Mouse (Mus musculus) embryonic facial prominence, embryonic 10.5 days (tissue): ENCODE results near the gene Rpl9-ps1. TPM values are rescaled to one million over a fixed set of nuclear protein-coding genes. Genes with fewer than 3 reads are reported as not detected.

Experiments used
- DNase-seq: peaks from one replicate; pipeline ENCODE4 v3.0.0-alpha.2; 2017; ENCODE audit warnings: low spot score
- H3K27ac ChIP-seq: fragments of 300-500 bp; sonication (generic); replicated peaks from 2 replicates; pipeline ENCODE4 v1.5.1; 2016; ENCODE audit warnings: mild to moderate bottlenecking
- H3K27me3 ChIP-seq: fragments of 300-500 bp; sonication (generic); replicated peaks from 2 replicates; pipeline ENCODE4 v1.6.1; 2016; ENCODE audit warnings: low read depth, mild to moderate bottlenecking; ENCODE audit not compliant: poor library complexity, severe bottlenecking
- H3K36me3 ChIP-seq: fragments of 300-500 bp; sonication (generic); replicated peaks from 2 replicates; pipeline ENCODE4 v1.6.1; 2016; ENCODE audit warnings: mild to moderate bottlenecking, moderate library complexity
- H3K4me1 ChIP-seq: fragments of 300-500 bp; sonication (generic); 2 replicates; pipeline ENCODE4 v1.6.1; 2016
- H3K4me3 ChIP-seq: fragments of 300-500 bp; sonication (generic); 2 replicates; pipeline ENCODE4 v1.5.1; 2016; ENCODE audit warnings: mild to moderate bottlenecking, moderate library complexity
- H3K9me3 ChIP-seq: fragments of 300-500 bp; sonication (generic); 2 replicates; pipeline ENCODE4 v1.6.1; 2016; ENCODE audit warnings: mild to moderate bottlenecking
- WGBS: fragments of 180-500 bp; shearing (Covaris S2); methylation state at CpG from one replicate; pipeline ENCODE4 v1.1.7; 2016; 5-methylcytosine and 5-hydroxymethylcytosine counted together
- polyA plus RNA-seq: library from polyadenylated mRNA; unstranded; fragments of >200 nt; fragmentation: Nextera tagmentation; extraction: Ambion mirVana; gene quantifications from 2 replicates; pipeline ENCODE4 v1.2.1, GENCODE M21; 2016

The Rpl9-ps1 gene
- polyA plus RNA-seq, 1 experiment from 2014 or later, result not detected

- Histone ChIP-seq H3K9me3 (no peaks in the 10 kb centered on the region), H3K27me3 (no peaks in the 10 kb centered on the region), H3K4me1 (no peaks in the 10 kb centered on the region), H3K4me3 (no peak overlapping the region), H3K36me3 (no peaks in the 10 kb centered on the region), H3K27ac (no peak overlapping the region)
- WGBS, result 75% methylated on average over 2 of the region's 2 CpGs
- no peak for DNase-seq
Measured at GRCm38 (mm10) chr11:83610900-83611299, 34.5 kb downstream of the Rpl9-ps1 start.

GRCm38 (mm10) chr11:83606396-83606795 lies 39.0 kb downstream of the Rpl9-ps1 start:
- Histone ChIP-seq H3K36me3 (no peaks in the 10 kb centered on the region), H3K4me3 (no peak overlapping the region), H3K27me3 (no peaks in the 10 kb centered on the region), H3K27ac (no peak overlapping the region), H3K9me3 (no peaks in the 10 kb centered on the region), H3K4me1 (no peaks in the 10 kb centered on the region)
- DNase-seq, result no peak
- WGBS, result 60% methylated on average over 1 of the region's 1 CpGs

GRCm38 (mm10) chr11:83605535-83605934 lies 39.9 kb downstream of the Rpl9-ps1 start:
- no peaks in the 10 kb centered on the region for H3K4me1 ChIP-seq
- H3K9me3 ChIP-seq, result no peaks in the 10 kb centered on the region
- no peaks in the 10 kb centered on the region for H3K27me3 ChIP-seq
- DNase-seq, result no peak
- no peaks in the 10 kb centered on the region for H3K36me3 ChIP-seq
- no peak overlapping the region for H3K4me3 ChIP-seq
- 89% methylated on average over 3 of the region's 3 CpGs for WGBS
- no peak overlapping the region for H3K27ac ChIP-seq

- H3K27ac ChIP-seq, result no peak overlapping the region
- no peak for DNase-seq
- WGBS, result 86% methylated on average over 4 of the region's 4 CpGs
Measured at GRCm38 (mm10) chr11:83604698-83605097, 40.7 kb downstream of the Rpl9-ps1 start.

GRCm38 (mm10) chr11:83603399-83603798 lies 42.0 kb downstream of the Rpl9-ps1 start:
- DNase-seq, result no peak
- Histone ChIP-seq H3K4me3 (no peak overlapping the region), H3K27ac (no peak overlapping the region), H3K36me3 (no peaks in the 10 kb centered on the region), H3K27me3 (no peaks in the 10 kb centered on the region), H3K9me3 (no peaks in the 10 kb centered on the region), H3K4me1 (no peaks in the 10 kb centered on the region)
- 94% methylated on average over 3 of the region's 3 CpGs for WGBS

More at GRCm38 (mm10) chr11:83604698-83605097, 40.7 kb downstream of the Rpl9-ps1 start:
- no peaks in the 10 kb centered on the region for H3K27me3 ChIP-seq
- H3K9me3 ChIP-seq, result no peaks in the 10 kb centered on the region
- H3K36me3 ChIP-seq, result no peaks in the 10 kb centered on the region
- H3K4me1 ChIP-seq, result no peaks in the 10 kb centered on the region
- no peak overlapping the region for H3K4me3 ChIP-seq

- no peak for DNase-seq
- Histone ChIP-seq H3K9me3 (no peaks in the 10 kb centered on the region), H3K27ac (no peak overlapping the region), H3K36me3 (no peaks in the 10 kb centered on the region), H3K4me3 (no peak overlapping the region), H3K27me3 (no peaks in the 10 kb centered on the region), H3K4me1 (no peaks in the 10 kb centered on the region)
- 87% methylated on average over 2 of the region's 2 CpGs for WGBS
Measured at GRCm38 (mm10) chr11:83600576-83600975, 44.8 kb downstream of the Rpl9-ps1 start.

GRCm38 (mm10) chr11:83598991-83599390 lies 46.4 kb downstream of the Rpl9-ps1 start:
- no peak overlapping the region for H3K27ac ChIP-seq
- no peaks in the 10 kb centered on the region for H3K9me3 ChIP-seq
- H3K27me3 ChIP-seq, result no peaks in the 10 kb centered on the region
- no peaks in the 10 kb centered on the region for H3K36me3 ChIP-seq
- no peak overlapping the region for H3K4me3 ChIP-seq
- DNase-seq, result no peak
- no peaks in the 10 kb centered on the region for H3K4me1 ChIP-seq
- 91% methylated on average over 3 of the region's 3 CpGs for WGBS

- Histone ChIP-seq H3K27ac (no peak overlapping the region), H3K36me3 (no peaks in the 10 kb centered on the region), H3K4me3 (no peak overlapping the region), H3K27me3 (no peaks in the 10 kb centered on the region), H3K9me3 (no peaks in the 10 kb centered on the region), H3K4me1 (no peaks in the 10 kb centered on the region)
- 76% methylated on average over 3 of the region's 3 CpGs for WGBS
- DNase-seq, result no peak
Measured at GRCm38 (mm10) chr11:83598207-83598837, 47.1 kb downstream of the Rpl9-ps1 start.

- peaks cover 3% of the 10 kb centered on the region for H3K4me1 ChIP-seq
- no peaks in the 10 kb centered on the region for H3K27me3 ChIP-seq
- WGBS, result 92% methylated on average over 7 of the region's 7 CpGs
- no peaks in the 10 kb centered on the region for H3K36me3 ChIP-seq
- no peak overlapping the region for H3K27ac ChIP-seq
- DNase-seq, result no peak
- no peaks in the 10 kb centered on the region for H3K9me3 ChIP-seq
- H3K4me3 ChIP-seq, result no peak overlapping the region
Measured at GRCm38 (mm10) chr11:83597796-83598195, 47.6 kb downstream of the Rpl9-ps1 start.

- no peak overlapping the region for H3K27ac ChIP-seq
- no peaks in the 10 kb centered on the region for H3K27me3 ChIP-seq
- peaks cover 8% of the 10 kb centered on the region for H3K4me1 ChIP-seq
- DNase-seq, result no peak
- no peak overlapping the region for H3K4me3 ChIP-seq
- no peaks in the 10 kb centered on the region for H3K36me3 ChIP-seq
- WGBS, result 79% methylated on average over 7 of the region's 7 CpGs
- H3K9me3 ChIP-seq, result no peaks in the 10 kb centered on the region
Measured at GRCm38 (mm10) chr11:83595669-83596455, 49.6 kb downstream of the Rpl9-ps1 start.

Other genes starting within 250 kb of the Rpl9-ps1 start
- gene Rasl10b, start 236.5 kb downstream of the Rpl9-ps1 start, polyA plus RNA-seq, result 2.6 and 3.1 TPM in 2 replicates
- not detected in 2 replicates for gene Gas2l2, start 216.2 kb downstream of the Rpl9-ps1 start, polyA plus RNA-seq
- 0.68 TPM in 1 of 2 replicates, not detected in the other for gene 1700020L24Rik, start 207.9 kb downstream of the Rpl9-ps1 start, polyA plus RNA-seq
- gene Mmp28, start 182.6 kb downstream of the Rpl9-ps1 start, polyA plus RNA-seq, result 1.3 and 1.5 TPM in 2 replicates
- 12.4 and 12.7 TPM in 2 replicates for gene Taf15, start 172.5 kb downstream of the Rpl9-ps1 start, polyA plus RNA-seq
- not detected in 2 replicates for gene Heatr9, start 123.4 kb downstream of the Rpl9-ps1 start, polyA plus RNA-seq
- not detected in 2 replicates for gene Ccl5, start 115.1 kb downstream of the Rpl9-ps1 start, polyA plus RNA-seq
- 1.2 and 1.7 TPM in 2 replicates for gene Ccl9, start 67.0 kb downstream of the Rpl9-ps1 start, polyA plus RNA-seq
- 1.2 and 2.7 TPM in 2 replicates for gene Ccl6, start 52.5 kb downstream of the Rpl9-ps1 start, polyA plus RNA-seq
- 0.54 and 1.0 TPM in 2 replicates for gene Ccl3, start 3.7 kb upstream of the Rpl9-ps1 start, polyA plus RNA-seq
- 0.40 TPM in 1 of 2 replicates, not detected in the other for gene Ccl4, start 17.0 kb upstream of the Rpl9-ps1 start, polyA plus RNA-seq
- 0.41 and 0.51 TPM in 2 replicates for gene Wfdc17, start 58.4 kb upstream of the Rpl9-ps1 start, polyA plus RNA-seq
- gene Wfdc18, start 63.4 kb upstream of the Rpl9-ps1 start, polyA plus RNA-seq, result not detected in 2 replicates
- gene Wfdc21, start 101.3 kb upstream of the Rpl9-ps1 start, polyA plus RNA-seq, result not detected in 2 replicates
- gene Heatr6, start 108.1 kb upstream of the Rpl9-ps1 start, polyA plus RNA-seq, result 26.2 and 27.0 TPM in 2 replicates
- 0.07 and 0.18 TPM in 2 replicates for gene Hnf1b, start 204.4 kb upstream of the Rpl9-ps1 start, polyA plus RNA-seq